Mouse (Mus musculus) left cerebral cortex, adult 11 months (tissue): ENCODE measurements at regions not wholly inside any gene's neighbourhood (a gene's known extent, or its start where the extent isn't known, plus 50 kb on each side); places are given as distances from the start of the nearest gene placed in this dataset.

Source experiments
- DNase-seq: peaks from one replicate; pipeline ENCODE4 v3.0.0; 2022; ENCODE audit warnings: low spot score

- DNase-seq = no peak
Observed at GRCm38 (mm10) chr9:92097806-92098205, 94.9 kb upstream of the Plscr5 start.

GRCm38 (mm10) chr9:92129504-92129903 is 63.2 kb upstream of the Plscr5 start:
- no peak for DNase-seq

GRCm38 (mm10) chr9:92130445-92130844 is 62.3 kb upstream of the Plscr5 start:
- no peak for DNase-seq

- no peak for DNase-seq
Observed at GRCm38 (mm10) chr9:92132440-92132839, 60.3 kb upstream of the Plscr5 start.

- peak; percentile 6 for DNase-seq
Observed at GRCm38 (mm10) chr9:92141924-92142323, 50.8 kb upstream of the Plscr5 start.
